Mouse (Mus musculus) heart, embryonic 16.5 days (tissue): Measurements from ENCODE around the gene Dalrd3. TPM values are rescaled to one million over a fixed set of nuclear protein-coding genes. Genes with fewer than 3 reads are reported as not detected.
"Not testable (repeated sequence)": the region's sequence is repeated elsewhere in the genome, so short reads cannot be mapped to it uniquely, and the experiment has no call there.

ENCODE experiments used
- ATAC-seq: fragments of 200-750 bp; cut with Nextera tagmentation; replicated peaks from 2 replicates; pipeline ENCODE4 v1.8.0; 2017; ENCODE audit warnings: moderate number of reproducible peaks; ENCODE audit not compliant: insufficient read depth, low FRiP score; ENCODE audit errors: extremely low read depth
- H3K27ac ChIP-seq: fragments of 300-500 bp; sonication (generic); 2 replicates; pipeline ENCODE4 v1.5.1; 2014; ENCODE audit warnings: mild to moderate bottlenecking, low read length, control low read depth, moderate library complexity
- H3K27me3 ChIP-seq: fragments of 300-500 bp; sonication (generic); 2 replicates; pipeline ENCODE4 v1.6.1; 2014; ENCODE audit warnings: low read length, mixed read lengths; ENCODE audit not compliant: control insufficient read depth, insufficient read depth
- H3K36me3 ChIP-seq: fragments of 300-500 bp; sonication (generic); 2 replicates; pipeline ENCODE4 v1.6.1; 2014; ENCODE audit not compliant: control insufficient read depth, insufficient read depth
- H3K4me1 ChIP-seq: fragments of 300-500 bp; sonication (generic); 2 replicates; pipeline ENCODE4 v1.6.1; 2014; ENCODE audit warnings: low read length, mixed read lengths; ENCODE audit not compliant: control insufficient read depth, insufficient read depth
- H3K4me2 ChIP-seq: fragments of 300-500 bp; sonication (generic); 2 replicates; pipeline ENCODE4 v1.6.1; 2014; ENCODE audit warnings: low read depth, mild to moderate bottlenecking, control low read depth, low read length
- H3K4me3 ChIP-seq: fragments of 300-500 bp; sonication (generic); 2 replicates; pipeline ENCODE4 v1.5.1; 2014; ENCODE audit warnings: mild to moderate bottlenecking, control low read depth, low read length
- H3K9ac ChIP-seq: fragments of 300-500 bp; sonication (generic); 2 replicates; pipeline ENCODE4 v1.6.1; 2014; ENCODE audit warnings: low read length, control low read depth
- H3K9me3 ChIP-seq: fragments of 300-500 bp; sonication (generic); replicated peaks from 2 replicates; pipeline ENCODE4 v1.6.1; 2016; ENCODE audit warnings: low read length; ENCODE audit not compliant: control insufficient read depth
- WGBS: fragments of 180-500 bp; shearing (Covaris S2); extraction: QIAGEN DNeasy Blood & Tissue Kit; methylation state at CpG from one replicate; pipeline ENCODE4 v1.1.7; 2014; 5-methylcytosine and 5-hydroxymethylcytosine counted together
- microRNA counts: library from miRNA; unstranded; fragments of <30 nt; microRNA quantifications from one replicate; lab custom pipeline; 2016
- microRNA-seq: library from miRNA; unstranded; fragments of <30 nt; microRNA quantifications from one replicate; pipeline ENCODE4, GENCODE M21; 2017
- polyA plus RNA-seq: library from polyadenylated mRNA; unstranded; fragments of >200 nt; fragmentation: Nextera tagmentation; extraction: Ambion mirVana; gene quantifications from 2 replicates; pipeline ENCODE4 v1.2.1, GENCODE M21; 2015

The Dalrd3 gene
- polyA plus RNA-seq, 1 experiment from 2014 or later, result 83.6 TPM

DNA sequence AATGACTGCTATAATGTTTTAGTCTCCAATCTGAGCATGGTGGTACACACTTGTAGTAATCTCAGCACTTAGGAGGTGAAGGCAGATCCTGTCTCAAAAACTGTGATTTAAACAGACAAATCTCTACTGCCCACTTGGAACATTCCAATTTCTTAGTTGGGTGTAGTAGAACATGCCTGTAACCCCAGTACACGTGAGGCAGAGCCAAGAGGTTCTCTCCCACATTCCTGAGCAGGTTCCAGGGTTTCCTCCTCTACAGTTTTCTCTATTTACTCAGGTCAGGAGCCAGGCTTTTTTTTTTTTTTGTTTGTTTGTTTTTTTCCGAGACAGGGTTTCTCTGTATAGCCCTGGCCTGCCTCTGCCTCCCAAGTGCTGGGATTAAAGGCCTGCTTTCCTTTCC lies 30.3 kb downstream of the Dalrd3 start:
- H3K9ac ChIP-seq, result no peak overlapping the region
- no peak overlapping the region for H3K4me3 ChIP-seq
- no peak overlapping the region for H3K27ac ChIP-seq
- no peak for ATAC-seq
- WGBS, result 44% methylated on average over 2 of the region's 2 CpGs
- peaks cover 20% of the 10 kb centered on the region for H3K4me1 ChIP-seq
- H3K4me2 ChIP-seq, result no peak overlapping the region
- no peaks in the 10 kb centered on the region for H3K9me3 ChIP-seq
- peaks cover 20% of the 10 kb centered on the region for H3K36me3 ChIP-seq
- H3K27me3 ChIP-seq, result no peaks in the 10 kb centered on the region

DNA sequence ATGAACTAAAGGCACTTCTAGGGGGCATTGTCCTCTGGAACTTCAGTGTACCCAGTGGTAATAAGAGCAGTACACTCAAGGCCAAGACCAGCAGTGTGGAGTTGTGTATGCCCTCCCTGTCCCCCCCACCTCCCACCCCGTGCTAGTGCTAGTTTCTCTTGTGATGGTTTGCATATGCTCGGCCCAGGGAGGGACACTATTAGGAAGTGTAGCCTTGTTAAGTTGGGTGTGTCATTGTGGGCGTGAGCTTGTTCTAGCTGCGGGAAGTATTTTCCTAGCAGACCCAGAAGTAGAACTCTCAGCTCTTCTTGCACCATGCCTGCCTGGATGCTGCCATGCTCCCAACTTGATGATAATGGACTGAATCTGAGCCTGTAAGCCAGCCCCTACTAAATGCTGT lies 32.3 kb downstream of the Dalrd3 start:
- no peak overlapping the region for H3K4me3 ChIP-seq
- no peak overlapping the region for H3K27ac ChIP-seq
- no peaks in the 10 kb centered on the region for H3K9me3 ChIP-seq
- H3K27me3 ChIP-seq, result no peaks in the 10 kb centered on the region
- peaks cover 19% of the 10 kb centered on the region for H3K4me1 ChIP-seq
- H3K9ac ChIP-seq, result no peak overlapping the region
- 73% methylated on average over 4 of the region's 4 CpGs for WGBS
- peaks cover 34% of the 10 kb centered on the region for H3K36me3 ChIP-seq
- no peak overlapping the region for H3K4me2 ChIP-seq
- no peak for ATAC-seq

DNA sequence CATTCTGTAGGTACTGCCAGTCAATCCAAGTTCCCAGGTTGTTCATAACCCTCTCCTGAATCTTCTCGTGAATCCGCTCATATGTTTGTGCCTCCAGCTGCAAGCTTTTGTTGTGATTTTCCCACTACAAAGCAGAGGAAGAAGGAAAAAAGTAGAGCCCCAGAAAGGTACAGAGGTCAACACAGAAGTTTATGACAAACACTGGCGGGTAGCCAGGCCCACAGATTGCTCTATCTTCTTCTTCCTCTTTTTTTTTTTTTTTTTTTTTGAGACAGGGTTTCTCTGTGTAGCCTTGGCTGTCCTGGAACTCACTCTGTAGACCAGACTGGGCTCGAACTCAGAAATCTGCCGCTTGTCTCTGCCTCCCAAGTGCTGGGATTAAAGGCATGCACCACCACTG lies 38.2 kb downstream of the Dalrd3 start:
- WGBS, result 82% methylated on average over 5 of the region's 5 CpGs
- not testable (repeated sequence) for H3K9ac ChIP-seq, H3K27me3 ChIP-seq, H3K4me2 ChIP-seq, H3K9me3 ChIP-seq, ATAC-seq, H3K4me3 ChIP-seq, H3K4me1 ChIP-seq, H3K27ac ChIP-seq
- H3K36me3 ChIP-seq, result peaks cover 89% of the 10 kb centered on the region

DNA sequence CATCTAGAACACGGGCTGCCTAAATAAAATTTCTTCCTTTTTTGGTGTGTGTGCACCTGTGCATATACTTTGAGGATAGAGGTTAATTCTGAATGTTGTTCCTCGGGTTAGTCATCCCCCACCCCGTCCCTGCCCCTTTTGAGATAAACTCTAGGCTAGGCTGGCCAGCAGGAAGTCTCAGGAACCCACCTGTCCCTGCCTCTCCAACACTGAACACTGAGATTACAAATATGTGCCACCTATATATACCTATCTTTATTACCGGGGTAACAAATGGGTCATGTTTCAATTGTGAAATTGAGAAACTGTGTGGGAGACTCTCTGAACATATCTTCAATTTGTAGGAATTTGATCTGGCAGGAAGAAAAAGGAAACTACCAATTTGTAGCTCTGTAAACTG lies 39.2 kb downstream of the Dalrd3 start:
- H3K27me3 ChIP-seq, result no peaks in the 10 kb centered on the region
- ATAC-seq, result no peak
- no peaks in the 10 kb centered on the region for H3K9me3 ChIP-seq
- no peak overlapping the region for H3K9ac ChIP-seq
- peaks cover 7% of the 10 kb centered on the region for H3K4me1 ChIP-seq
- no peak overlapping the region for H3K4me2 ChIP-seq
- no peak overlapping the region for H3K27ac ChIP-seq
- 81% methylated on average over 4 of the region's 4 CpGs for WGBS
- no peak overlapping the region for H3K4me3 ChIP-seq
- peaks cover 80% of the 10 kb centered on the region for H3K36me3 ChIP-seq

DNA sequence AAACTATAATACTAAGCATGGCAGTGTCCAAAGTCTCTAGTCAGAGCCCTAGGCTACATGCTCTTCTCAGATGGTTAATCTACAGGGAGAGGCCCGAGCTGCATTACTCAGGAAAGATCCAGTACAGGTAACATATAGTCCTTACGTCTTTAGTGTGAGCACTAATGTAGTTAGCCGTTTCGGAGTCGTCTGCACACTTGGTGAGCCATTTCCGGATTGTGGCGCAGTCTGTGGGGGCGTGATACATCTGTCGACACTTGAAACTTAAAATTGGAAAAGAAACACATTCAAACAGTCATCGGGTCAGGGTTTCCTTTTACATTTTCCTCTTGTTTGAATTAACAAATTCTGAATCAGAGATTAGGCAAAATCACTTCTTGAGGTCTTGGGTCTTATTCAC lies 41.8 kb downstream of the Dalrd3 start:
- Histone ChIP-seq H3K4me2 (no peak overlapping the region), H3K27ac (no peak overlapping the region), H3K4me3 (no peak overlapping the region), H3K9ac (no peak overlapping the region), H3K4me1 (no peaks in the 10 kb centered on the region; the same call in 1 of the 2 replicates), H3K27me3 (no peaks in the 10 kb centered on the region), H3K9me3 (no peaks in the 10 kb centered on the region), H3K36me3 (peaks cover 76% of the 10 kb centered on the region)
- no peak for ATAC-seq
- WGBS, result 91% methylated on average over 10 of the region's 10 CpGs

DNA sequence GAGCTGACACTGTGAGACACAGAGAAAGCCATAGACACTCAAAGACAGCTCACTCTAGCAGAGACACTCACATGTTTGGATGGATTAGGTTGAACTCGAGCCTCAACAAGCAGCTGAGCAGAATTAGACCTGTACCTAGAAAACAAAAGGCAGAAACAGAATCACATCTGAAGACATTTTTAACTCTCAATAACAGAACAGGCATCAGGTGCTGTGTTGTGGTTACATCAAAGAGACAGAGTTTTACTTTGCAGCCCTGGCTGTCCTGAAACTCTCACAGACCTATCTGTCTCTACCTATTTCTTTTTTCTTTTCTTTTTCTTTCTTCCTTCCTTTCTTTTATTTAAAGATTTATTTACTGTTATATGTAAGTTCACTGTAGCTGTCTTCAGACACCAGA lies 47.6 kb downstream of the Dalrd3 start:
- H3K27ac ChIP-seq, result no peak overlapping the region
- no peak overlapping the region for H3K9ac ChIP-seq
- WGBS, result 80% methylated on average over 1 of the region's 1 CpGs
- H3K4me1 ChIP-seq, result no peaks in the 10 kb centered on the region
- no peak overlapping the region for H3K4me2 ChIP-seq
- peaks cover 43% of the 10 kb centered on the region for H3K36me3 ChIP-seq
- no peaks in the 10 kb centered on the region for H3K9me3 ChIP-seq
- ATAC-seq, result no peak
- no peaks in the 10 kb centered on the region for H3K27me3 ChIP-seq
- H3K4me3 ChIP-seq, result no peak overlapping the region

MicroRNAs within 50 kb of the gene (microRNA counts, 519-probe panel; counts per million panel counts)
- 2,699 counts per million, percentile 70 among the panel's probes with 10 or more counts for microRNA mmu-miR-191 (lab: Ali Mortazavi, UCI)
- 2,619 counts per million, percentile 65 among the panel's probes with 10 or more counts for microRNA mmu-miR-425 (lab: Ali Mortazavi, UCI)

Small RNA genes within 50 kb of the gene (microRNA-seq; reads per million reads assigned to microRNA genes)
- gene Gm24083 (not detected), gene Mir191 (not detected), gene Mir425 (2,015 reads per million, percentile 84 among the genes with 10 or more reads in this experiment)

Other genes starting within 250 kb of the Dalrd3 start
- 647 and 680 TPM in 2 replicates for gene Gpx1, start 231.0 kb upstream of the Dalrd3 start, polyA plus RNA-seq
- 83.6 and 84.2 TPM in 2 replicates for gene Usp4, start 222.0 kb upstream of the Dalrd3 start, polyA plus RNA-seq
- 0.14 and 0.42 TPM in 2 replicates for gene 1700102P08Rik, start 177.1 kb upstream of the Dalrd3 start, polyA plus RNA-seq
- gene Ccdc36, start 141.4 kb upstream of the Dalrd3 start, polyA plus RNA-seq, result 0.45 and 0.71 TPM in 2 replicates
- gene BC048562, start 133.4 kb upstream of the Dalrd3 start, polyA plus RNA-seq, result not detected in 2 replicates
- 39.8 and 44.3 TPM in 2 replicates for gene Ccdc71, start 109.4 kb upstream of the Dalrd3 start, polyA plus RNA-seq
- 103 and 110 TPM in 2 replicates for gene Klhdc8b, start 108.3 kb upstream of the Dalrd3 start, polyA plus RNA-seq
- gene Lamb2, start 90.2 kb upstream of the Dalrd3 start, polyA plus RNA-seq, result 67.1 and 77.7 TPM in 2 replicates
- 60.1 and 63.5 TPM in 2 replicates for gene Usp19, start 79.3 kb upstream of the Dalrd3 start, polyA plus RNA-seq
- 70.4 and 83.2 TPM in 2 replicates for gene Qars, start 62.2 kb upstream of the Dalrd3 start, polyA plus RNA-seq
- gene Qrich1, start 53.1 kb upstream of the Dalrd3 start, polyA plus RNA-seq, result 82.2 and 82.5 TPM in 2 replicates
- 91.7 and 91.8 TPM in 2 replicates for gene Impdh2, start 9.6 kb upstream of the Dalrd3 start, polyA plus RNA-seq
- gene Ndufaf3, start 2.5 kb upstream of the Dalrd3 start, polyA plus RNA-seq, result 63.7 and 65.9 TPM in 2 replicates
- gene Wdr6, start 8.9 kb downstream of the Dalrd3 start, polyA plus RNA-seq, result 48.3 and 61.0 TPM in 2 replicates
- 20.1 and 22.0 TPM in 2 replicates for gene P4htm, start 27.8 kb downstream of the Dalrd3 start, polyA plus RNA-seq
- 45.6 and 46.9 TPM in 2 replicates for gene Arih2, start 79.5 kb downstream of the Dalrd3 start, polyA plus RNA-seq
- gene Slc25a20, start 92.2 kb downstream of the Dalrd3 start, polyA plus RNA-seq, result 88.0 and 91.4 TPM in 2 replicates
- 21.3 and 25.5 TPM in 2 replicates for gene Prkar2a, start 119.4 kb downstream of the Dalrd3 start, polyA plus RNA-seq
- 27.2 and 31.0 TPM in 2 replicates for gene Ip6k2, start 213.9 kb downstream of the Dalrd3 start, polyA plus RNA-seq
- gene Nckipsd, start 238.5 kb downstream of the Dalrd3 start, polyA plus RNA-seq, result 10.0 and 14.5 TPM in 2 replicates